Mouse (Mus musculus) neutrophil, adult 5-6 weeks (primary cell): Measurements from ENCODE around the gene Tmem210. TPM values are rescaled to one million over a fixed set of nuclear protein-coding genes. Genes with fewer than 3 reads are reported as not detected.
A peak's percentile ranks its signal among the peaks of the same experiment; 100 is the strongest.
"Not testable (repeated sequence)": the region's sequence is repeated elsewhere in the genome, so short reads cannot be mapped to it uniquely, and the experiment has no call there.

Source experiments
- ATAC-seq: fragments of 151-379, 151-347 bp; 2 replicates; pipeline ENCODE4 v1.8.0; 2017; ENCODE audit warnings: mild to moderate bottlenecking, moderate TSS enrichment; ENCODE audit not compliant: insufficient number of reproducible peaks, poor library complexity, low FRiP score, severe bottlenecking; ENCODE audit errors: extremely low read depth
- total RNA-seq: library from RNA; stranded (forward); fragments of 200-1000 nt; gene quantifications from 2 replicates; pipeline ENCODE4 v1.2.3, GENCODE M21; 2017

Gene Tmem210
- total RNA-seq, result not detected in 2 replicates

DNA sequence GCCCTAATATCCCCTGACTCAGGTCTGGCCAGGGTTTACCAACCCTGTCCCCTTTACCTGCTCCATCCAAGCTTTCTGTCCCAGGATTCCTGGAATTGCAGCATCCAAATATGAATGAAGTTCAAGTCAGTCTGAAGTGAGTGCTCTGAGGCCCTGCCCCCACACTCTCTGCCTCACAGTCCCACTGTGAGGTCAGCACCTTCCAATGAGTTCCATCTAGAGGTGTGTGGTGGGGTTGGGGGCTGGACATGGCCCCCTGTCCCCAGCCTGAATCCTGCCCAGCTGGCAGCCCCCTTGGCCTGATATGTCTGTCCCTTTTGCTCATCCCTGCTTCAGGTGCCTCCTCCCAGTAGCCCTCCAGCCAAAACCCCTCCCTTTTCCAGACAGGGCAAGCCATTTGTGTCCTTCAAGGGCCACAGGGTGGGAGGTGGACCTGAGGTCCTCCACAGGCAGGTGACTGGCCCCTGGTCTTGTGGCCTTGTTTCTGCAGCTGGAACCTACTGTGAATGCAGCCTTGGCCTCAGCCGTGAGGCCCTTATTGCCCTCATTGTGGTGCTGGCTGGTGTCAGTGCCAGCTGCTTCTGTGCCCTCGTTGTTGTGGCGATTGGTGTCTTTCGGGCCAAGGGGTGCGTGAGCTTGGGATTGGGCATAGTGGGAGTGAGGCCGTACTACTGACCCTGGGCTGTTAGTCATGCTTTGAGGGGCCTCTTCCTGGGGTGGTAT is at the start of gene Tmem210:
TSS of gene Tmem210 (plus strand) at position 219 of the 723 bp plus-strand sequence.
- ATAC-seq, result no peak

DNA sequence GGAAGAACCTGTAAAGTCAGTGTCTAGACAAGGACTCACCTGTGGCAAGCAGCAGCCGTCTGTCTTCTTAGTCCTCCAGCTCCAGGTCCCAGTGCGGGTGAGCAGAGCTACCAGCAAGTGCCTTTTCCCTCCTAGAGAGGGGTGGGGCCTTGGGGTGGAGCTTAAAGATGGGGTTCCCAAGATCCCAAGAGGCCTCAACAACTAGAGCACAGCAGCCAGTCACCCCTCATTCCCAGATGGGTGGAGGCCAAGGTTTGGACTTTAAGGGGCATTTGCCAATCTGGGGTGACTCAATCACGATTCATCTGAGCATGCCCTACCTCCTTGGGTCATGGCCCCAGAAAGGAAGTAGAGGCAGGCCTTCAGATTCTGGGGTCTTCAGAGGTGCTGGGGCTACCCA is 48.2 kb upstream of the Tmem210 start:
- ATAC-seq, result no peak

- no peak for ATAC-seq
These were observed 47.6 kb upstream of the Tmem210 start for GRCm38 (mm10) chr2:25240310-25240709.

- ATAC-seq, result 0 out of 2 replicates have a peak, but pooled peaks have one; percentile 15
These were observed 47.1 kb upstream of the Tmem210 start for GRCm38 (mm10) chr2:25240723-25241437.

- no peak for ATAC-seq
These were observed 46.5 kb upstream of the Tmem210 start for GRCm38 (mm10) chr2:25241438-25241775.

DNA sequence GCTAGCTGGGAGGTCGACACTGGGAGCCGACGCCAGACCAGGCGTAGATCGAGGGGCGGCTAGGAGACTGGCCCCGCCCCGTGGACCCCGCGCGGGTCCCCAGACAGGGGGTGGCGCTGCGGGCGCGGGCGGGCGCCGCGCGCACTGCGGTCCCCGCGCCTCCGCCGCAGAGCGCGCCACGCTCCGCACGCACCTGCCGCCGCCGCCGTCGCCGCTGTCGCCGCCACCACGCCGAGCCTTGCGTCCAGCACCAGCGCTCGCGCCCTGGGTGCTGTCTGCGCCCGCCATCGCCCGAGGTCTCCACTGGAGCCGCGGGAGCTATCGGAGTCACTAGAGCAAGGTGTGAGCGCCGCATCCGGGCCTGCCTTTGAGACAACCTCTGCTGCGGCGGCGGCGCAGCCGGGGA is 45.8 kb upstream of the Tmem210 start, which contains the start of the genes Rnf208 and Cysrt1:
TSS of gene Rnf208 (plus strand) at position 155 of the 406 bp plus-strand sequence.
TSS of gene Cysrt1 (minus strand) at position 352 of the 406 bp plus-strand sequence.
- no peak for ATAC-seq

DNA sequence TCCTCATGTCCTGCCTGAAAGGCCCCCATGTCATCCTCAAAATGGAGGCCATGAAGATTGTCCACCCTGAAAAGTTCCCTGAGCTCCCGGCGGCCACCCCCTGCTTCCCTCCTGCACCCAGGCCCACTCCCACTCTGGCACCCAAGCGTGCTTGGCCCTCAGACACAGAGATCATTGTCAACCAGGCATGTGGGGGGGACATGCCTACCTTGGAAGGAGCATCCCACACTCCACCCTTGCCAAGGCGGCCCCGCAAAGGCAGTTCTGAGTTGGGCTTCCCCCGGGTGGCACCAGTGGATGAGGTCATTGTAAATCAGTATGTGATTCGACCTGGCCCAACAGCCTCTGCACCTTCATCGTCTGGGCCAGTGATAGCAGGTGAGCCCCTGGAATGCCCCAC is 44.6 kb upstream of the Tmem210 start:
- no peak for ATAC-seq

GRCm38 (mm10) chr2:25244144-25244543 is 43.8 kb upstream of the Tmem210 start:
- ATAC-seq, result no peak

GRCm38 (mm10) chr2:25246183-25247072 is 41.5 kb upstream of the Tmem210 start, which contains the start of gene AL732309.1:
Gene AL732309.1, minus strand, starts transcription at chr2:25246863.
- no peak for ATAC-seq

DNA sequence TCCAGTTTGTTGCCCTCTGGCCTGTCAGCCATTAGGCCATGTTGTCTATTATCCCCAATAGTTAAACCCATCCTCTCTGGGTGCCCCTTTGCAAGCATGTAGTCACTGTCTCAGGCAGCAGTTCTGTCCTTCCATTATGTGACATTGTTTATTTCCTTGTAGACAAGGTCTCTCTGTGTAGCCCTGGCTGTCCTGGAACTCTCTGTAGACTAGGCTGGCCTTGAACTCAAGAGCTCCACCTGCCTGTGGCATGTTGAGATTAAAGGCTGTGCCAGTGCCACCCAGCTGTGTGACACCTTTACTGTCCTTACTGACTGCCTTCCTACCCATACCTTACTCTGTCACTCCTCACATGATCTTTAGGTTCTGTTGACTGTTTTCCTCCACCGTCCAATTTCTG is 35.6 kb upstream of the Tmem210 start:
- no peak for ATAC-seq

DNA sequence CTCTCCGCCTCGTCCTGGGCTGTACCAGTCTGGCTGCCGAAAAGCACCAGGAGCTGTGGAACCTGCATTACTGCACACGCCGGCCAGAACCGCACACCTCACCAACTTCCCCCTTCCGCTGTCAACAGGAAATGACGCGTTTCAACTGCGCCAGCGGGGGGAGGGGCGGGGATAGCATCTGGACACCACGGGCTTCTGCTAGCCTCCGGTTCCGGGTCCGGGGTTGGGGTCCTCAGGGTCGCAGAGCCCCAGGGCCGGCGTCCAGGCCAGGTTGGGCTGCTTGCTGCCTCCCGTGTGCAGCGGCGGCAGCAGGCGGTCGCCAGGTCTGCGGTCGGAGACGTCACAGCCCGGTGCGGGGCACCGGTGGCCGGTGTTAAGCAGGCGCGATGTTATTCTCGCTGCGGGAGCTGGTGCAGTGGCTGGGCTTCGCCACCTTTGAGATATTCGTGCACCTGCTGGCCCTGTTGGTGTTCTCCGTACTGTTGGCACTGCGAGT is 32.6 kb upstream of the Tmem210 start, which contains the start of gene Tmem203:
TSS of gene Tmem203 (plus strand) at position 156 of the 496 bp plus-strand sequence.
- ATAC-seq, result peak; percentile 95

DNA sequence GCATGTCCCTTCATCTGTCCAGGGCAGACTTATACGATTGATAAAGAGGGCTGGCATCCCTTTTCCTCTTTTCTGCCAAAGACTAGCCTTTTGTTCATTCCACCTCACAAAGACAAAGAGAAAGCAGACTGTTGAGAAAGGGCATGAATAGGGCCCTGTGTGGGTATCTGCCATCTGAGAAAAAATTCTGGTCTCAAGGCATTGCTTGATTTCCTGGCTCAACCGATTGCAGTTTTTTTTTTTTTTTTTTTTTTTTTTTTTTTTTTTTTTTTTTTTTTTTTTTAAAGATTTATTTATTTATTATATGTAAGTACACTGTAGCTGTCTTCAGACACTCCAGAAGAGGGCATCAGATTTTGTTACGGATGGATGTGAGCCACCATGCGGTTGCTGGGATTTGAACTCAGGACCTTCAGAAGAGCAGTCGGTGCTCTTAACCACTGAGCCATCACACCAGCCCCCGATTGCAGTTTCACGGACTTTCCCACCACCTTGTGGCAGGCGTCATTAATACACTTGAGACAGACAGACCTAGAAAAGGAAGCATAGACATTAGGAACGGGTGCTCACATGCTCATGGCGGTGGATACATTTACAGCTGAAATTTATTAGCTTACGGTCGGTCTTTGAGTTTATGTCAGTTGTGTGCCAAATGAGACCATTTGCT is 31.4 kb upstream of the Tmem210 start:
- ATAC-seq, result peak; percentile 49

- ATAC-seq, result not testable (repeated sequence)
These were observed 30.7 kb upstream of the Tmem210 start for GRCm38 (mm10) chr2:25257250-25257649.

DNA sequence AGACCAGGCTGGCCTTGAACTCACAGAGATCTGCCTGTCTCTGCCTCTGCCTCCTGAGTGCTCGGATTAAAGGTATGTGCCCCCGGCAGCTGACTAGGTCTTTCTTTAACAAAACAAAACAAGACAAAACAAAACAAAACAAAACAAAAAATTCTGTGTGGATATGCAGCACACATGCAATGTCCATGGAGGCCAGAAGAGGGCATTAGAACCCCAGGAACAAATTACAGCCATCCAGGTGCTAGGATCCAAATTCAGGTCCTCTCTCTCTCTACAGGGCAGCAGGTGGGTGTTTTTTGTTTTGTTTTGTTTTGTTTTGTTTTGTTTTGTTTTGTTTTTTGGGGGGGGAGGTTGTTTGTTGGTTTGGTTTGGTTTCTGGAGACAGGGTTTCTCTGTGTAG is 29.1 kb upstream of the Tmem210 start:
- ATAC-seq, result no peak

DNA sequence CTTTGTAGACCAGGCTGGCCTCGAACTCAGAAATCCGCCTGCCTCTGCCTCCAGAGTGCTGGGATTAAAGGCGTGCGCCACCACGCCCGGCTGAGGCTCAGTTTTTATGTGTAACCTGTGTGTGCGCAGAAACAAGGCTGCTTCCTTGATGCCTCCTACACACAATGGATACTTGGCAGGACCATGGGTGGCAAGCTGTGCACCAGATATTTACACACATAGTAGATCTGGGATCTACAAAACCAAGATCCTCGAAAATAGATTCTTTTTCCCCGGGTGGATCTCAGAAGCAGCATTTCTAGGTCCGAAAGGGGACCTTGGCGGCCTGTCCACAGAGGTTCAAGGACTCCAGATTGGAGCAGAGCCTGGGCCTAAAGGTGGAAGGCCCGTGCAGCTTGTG is 26.1 kb upstream of the Tmem210 start:
- ATAC-seq, result no peak; the same call in 1 of the 2 replicates

- peak; percentile 98 for ATAC-seq
These were observed 25.6 kb upstream of the Tmem210 start, which contains the start of gene Tprn for GRCm38 (mm10) chr2:25262291-25262767. Gene Tprn, plus strand, starts transcription at chr2:25262618.

GRCm38 (mm10) chr2:25262795-25263622 is 24.9 kb upstream of the Tmem210 start:
- ATAC-seq, result no peak
